ENCODE assay signal across 15 mouse cellular contexts in genomic region chr4:97580906-97581305, GRCm38 (mm10).
A peak's percentile ranks its signal among the peaks of the same experiment; 100 is the strongest.
DNase-seq lines count a peak whose midpoint lies in the region; ATAC-seq and TF ChIP-seq lines count a peak whose summit lies in the region.
"Had no signal": no experiment of that assay in that cellular context is flagged by ENCODE, and none has a peak within 500 bp of the region (broad histone marks: within the 10 kb centered on the region; RNA-seq: fewer than 3 reads in every experiment).

No protein-coding gene starts in this region.

- H3K4me2 ChIP-seq in neural tube, embryonic 13.5 days: peak overlapping the region; percentile 50
- peak overlapping the region; percentile 46 for H3K4me2 ChIP-seq in forebrain, embryonic 15.5 days (replicated peaks)
- H3K4me2 ChIP-seq: liver, embryonic 11.5 days; lung, embryonic 15.5 days had no signal

- no peak for TF ChIP-seq POLR2A in heart, adult 2 months (IDR thresholded peaks at IDR 0.05; ENCODE audit: insufficient read depth, low read depth, low read length)

- no peaks in the 10 kb centered on the region for H3K79me2 ChIP-seq in heart, adult 2 months (replicated peaks; ENCODE audit: control insufficient read depth, insufficient read depth, low read length)

- DNase-seq in neural tube, embryonic 10.5 days (ENCODE audit: extremely low spot score, low spot score): no peak
- no peak for DNase-seq in limb, embryonic 10.5 days (ENCODE audit: low spot score)
- no peak for DNase-seq in B cell, adult 2 months
- DNase-seq in left cerebral cortex, adult 18-20 months (ENCODE audit: low spot score in 2 of 2): no peak
- no peak for DNase-seq in heart, adult 2 months
- DNase-seq: adrenal gland, postnatal 36 days; gastrocnemius, adult 2 months; heart, adult 18-20 months; thymus, adult 18-20 months had no signal

- no peak overlapping the region for H3K4me3 ChIP-seq in neural tube, embryonic 13.5 days
- peak overlapping the region; percentile 36 for H3K4me3 ChIP-seq in forebrain, embryonic 15.5 days
- H3K4me3 ChIP-seq in limb, embryonic 10.5 days: no peak overlapping the region
- H3K4me3 ChIP-seq in heart, adult 2 months: no peak overlapping the region
- H3K4me3 ChIP-seq: lung, embryonic 15.5 days had no signal

- intact Hi-C loops in heart, adult 2 months (cut with DNase I): no loop called here

- WGBS in neural tube, embryonic 13.5 days: 82% methylated on average over 7 of the region's 7 CpGs
- WGBS in forebrain, embryonic 15.5 days: 27% methylated on average over 7 of the region's 7 CpGs
- 97% methylated on average over 7 of the region's 7 CpGs for WGBS in limb, embryonic 10.5 days
- WGBS in heart, adult 2 months: 97% methylated on average over 7 of the region's 7 CpGs

- H3K4me1 ChIP-seq in neural tube, embryonic 13.5 days (replicated peaks): peaks cover 56% of the 10 kb centered on the region
- H3K4me1 ChIP-seq in forebrain, embryonic 15.5 days: peaks cover 63% of the 10 kb centered on the region
- H3K4me1 ChIP-seq in limb, embryonic 10.5 days: peaks cover 76% of the 10 kb centered on the region
- no peaks in the 10 kb centered on the region for H3K4me1 ChIP-seq in heart, adult 2 months (ENCODE audit: control insufficient read depth, insufficient read depth, low read length)

- H3K9ac ChIP-seq in neural tube, embryonic 13.5 days: no peak overlapping the region
- H3K9ac ChIP-seq in forebrain, embryonic 15.5 days (replicated peaks): 0 out of 2 replicates have a peak overlapping the region, but pooled peaks have one; percentile 31
- H3K9ac ChIP-seq in heart, adult 2 months (ENCODE audit: low read depth, low read length): no peak overlapping the region
- H3K9ac ChIP-seq: embryonic facial prominence, embryonic 12.5 days; lung, embryonic 15.5 days had no signal

- no peak for TF ChIP-seq CTCF in heart, adult 2 months (IDR thresholded peaks at IDR 0.05)

- no peak for ATAC-seq in neural tube, embryonic 13.5 days (ENCODE audit: low read depth)
- no peak for ATAC-seq in forebrain, embryonic 15.5 days (replicated peaks)
- ATAC-seq: inflammation-experienced regulatory T-cells, adult 6 months had no signal

- H3K9me3 ChIP-seq in neural tube, embryonic 13.5 days: no peaks in the 10 kb centered on the region
- no peaks in the 10 kb centered on the region for H3K9me3 ChIP-seq in forebrain, embryonic 15.5 days
- H3K9me3 ChIP-seq in limb, embryonic 10.5 days (replicated peaks): no peaks in the 10 kb centered on the region
- H3K9me3 ChIP-seq: embryonic facial prominence, embryonic 12.5 days; lung, embryonic 15.5 days had no signal

- TF ChIP-seq EP300 in heart, adult 2 months (IDR thresholded peaks at IDR 0.05; ENCODE audit: insufficient read depth, low read depth, low read length): no peak

- H3K27ac ChIP-seq in neural tube, embryonic 13.5 days (replicated peaks): no peak overlapping the region
- peak overlapping the region; percentile 90 for H3K27ac ChIP-seq in forebrain, embryonic 15.5 days (replicated peaks)
- peak overlapping the region; percentile 25; the same call in 1 of the 2 replicates for H3K27ac ChIP-seq in limb, embryonic 10.5 days
- H3K27ac ChIP-seq in heart, adult 2 months: no peak overlapping the region
- H3K27ac ChIP-seq: gastrocnemius, adult 2 months; lung, embryonic 15.5 days had no signal

- no peaks in the 10 kb centered on the region for H3K36me3 ChIP-seq in neural tube, embryonic 13.5 days
- no peaks in the 10 kb centered on the region for H3K36me3 ChIP-seq in forebrain, embryonic 15.5 days
- H3K36me3 ChIP-seq in limb, embryonic 10.5 days: no peaks in the 10 kb centered on the region
- no peaks in the 10 kb centered on the region for H3K36me3 ChIP-seq in heart, adult 2 months (ENCODE audit: control insufficient read depth, insufficient read depth, low read length)
- H3K36me3 ChIP-seq: embryonic facial prominence, embryonic 12.5 days; lung, embryonic 15.5 days had no signal

- H3K27me3 ChIP-seq in neural tube, embryonic 13.5 days: no peaks in the 10 kb centered on the region
- no peaks in the 10 kb centered on the region for H3K27me3 ChIP-seq in forebrain, embryonic 15.5 days
- peaks cover 15% of the 10 kb centered on the region; the same call in 1 of the 2 replicates for H3K27me3 ChIP-seq in limb, embryonic 10.5 days (ENCODE audit: low read depth, poor library complexity, severe bottlenecking)
- no peaks in the 10 kb centered on the region for H3K27me3 ChIP-seq in heart, adult 2 months (ENCODE audit: control insufficient read depth, insufficient read depth, low read length)
- H3K27me3 ChIP-seq: embryonic facial prominence, embryonic 12.5 days; lung, embryonic 15.5 days had no signal

Comparison
In these comparisons a context has a peak if more than half of its experiments do, and no peak if none do; other contexts are left out.
1. H3K27ac ChIP-seq: peak in forebrain, embryonic 15.5 days (single experiment) and limb, embryonic 10.5 days (single experiment); none in neural tube, embryonic 13.5 days (single experiment) and heart, adult 2 months (single experiment).